ENCODE assay signal across 12 mouse cellular contexts in the genomic region with DNA sequence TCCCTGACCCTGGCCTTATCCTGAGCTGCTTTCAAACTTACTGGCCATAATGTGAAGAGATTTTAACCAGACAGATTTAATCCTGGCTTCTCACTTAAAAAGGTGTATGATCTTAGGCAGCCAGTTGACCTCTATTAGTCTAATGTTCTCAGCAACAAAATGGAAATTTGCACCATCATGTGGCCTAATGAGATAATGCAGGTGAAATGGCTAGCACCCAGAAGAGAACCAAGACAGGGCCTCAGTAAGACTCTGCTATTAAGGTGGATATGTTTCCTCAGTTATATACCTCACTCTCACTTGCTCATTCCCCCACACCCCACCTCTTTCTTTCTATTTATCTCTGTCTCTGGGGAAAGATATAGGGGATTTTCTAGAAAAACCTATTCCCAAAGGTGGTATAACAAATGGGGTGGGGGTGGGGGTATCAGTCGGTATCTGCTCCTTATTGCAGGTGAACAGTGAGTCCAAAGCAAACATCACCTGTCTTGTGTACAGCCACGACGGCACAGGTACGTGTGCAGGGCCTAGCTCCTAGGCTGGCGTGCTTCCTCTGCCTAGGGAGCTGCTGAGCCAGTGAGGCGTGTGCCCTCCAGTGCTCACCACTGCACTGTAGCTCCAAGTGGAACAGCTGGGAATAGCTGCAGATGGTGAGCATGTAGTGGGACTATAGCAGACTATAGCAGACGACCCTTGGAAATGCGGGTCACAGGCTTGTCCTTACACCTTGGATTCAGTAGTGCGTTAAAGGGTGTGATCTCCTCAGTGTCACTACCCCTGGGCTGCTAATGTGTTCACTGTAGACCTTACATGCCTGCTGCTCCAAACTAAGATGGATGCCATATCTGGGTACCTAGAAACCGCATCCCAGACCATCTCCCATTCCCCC. TPM values are rescaled to one million over a fixed set of nuclear protein-coding genes. Genes with fewer than 3 reads are reported as not detected.
DNase-seq lines count a peak whose midpoint lies in the region; ATAC-seq lines count a peak whose summit lies in the region.
"Had no signal": no experiment of that assay in that cellular context is flagged by ENCODE, and none has a peak within 500 bp of the region (broad histone marks: within the 10 kb centered on the region; RNA-seq: fewer than 3 reads in every experiment).

No protein-coding gene starts in this region.

- 0 out of 2 replicates have a peak, but pooled peaks have one; percentile 27 for ATAC-seq in forebrain, embryonic 11.5 days (replicated peaks; ENCODE audit: low FRiP score)
- no peak for ATAC-seq in forebrain, embryonic 16.5 days
- ATAC-seq in lung, embryonic 15.5 days (ENCODE audit: borderline replicate concordance, extremely low read depth, low FRiP score, low TSS enrichment) = peak; percentile 57; the same call in 1 of the 2 replicates
- ATAC-seq in intestine, embryonic 16.5 days = 0 out of 2 replicates have a peak, but pooled peaks have one; percentile 28

- 94% methylated on average over 10 of the region's 10 CpGs for WGBS in forebrain, embryonic 11.5 days
- 94% methylated on average over 10 of the region's 10 CpGs for WGBS in forebrain, embryonic 16.5 days
- WGBS in lung, embryonic 15.5 days = 93% methylated on average over 10 of the region's 10 CpGs
- 85% methylated on average over 10 of the region's 10 CpGs for WGBS in intestine, embryonic 16.5 days

- H3K9ac ChIP-seq in forebrain, embryonic 11.5 days (ENCODE audit: low read length) = no peak overlapping the region
- no peak overlapping the region for H3K9ac ChIP-seq in forebrain, embryonic 16.5 days (replicated peaks; ENCODE audit: low read depth, low read length)
- no peak overlapping the region for H3K9ac ChIP-seq in lung, embryonic 15.5 days
- H3K9ac ChIP-seq in intestine, embryonic 16.5 days (ENCODE audit: low read depth, low read length) = no peak overlapping the region
- H3K9ac ChIP-seq: limb, embryonic 13.5 days had no signal

- H3K27ac ChIP-seq in forebrain, embryonic 11.5 days (ENCODE audit: low read depth, low read length) = no peak overlapping the region
- H3K27ac ChIP-seq in forebrain, embryonic 16.5 days (ENCODE audit: low read length) = no peak overlapping the region
- no peak overlapping the region for H3K27ac ChIP-seq in lung, embryonic 15.5 days
- H3K27ac ChIP-seq in intestine, embryonic 16.5 days (ENCODE audit: low read length) = no peak overlapping the region
- H3K27ac ChIP-seq: limb, embryonic 13.5 days had no signal

- H3K4me2 ChIP-seq in forebrain, embryonic 11.5 days (ENCODE audit: low read depth, low read length, severe bottlenecking) = no peak overlapping the region
- H3K4me2 ChIP-seq in forebrain, embryonic 16.5 days (ENCODE audit: low read length) = no peak overlapping the region
- H3K4me2 ChIP-seq in lung, embryonic 15.5 days = no peak overlapping the region
- H3K4me2 ChIP-seq in intestine, embryonic 16.5 days (ENCODE audit: low read depth, low read length) = no peak overlapping the region
- H3K4me2 ChIP-seq: limb, embryonic 13.5 days had no signal

- H3K9me3 ChIP-seq in forebrain, embryonic 11.5 days (ENCODE audit: control insufficient read depth, low read length) = no peaks in the 10 kb centered on the region
- no peaks in the 10 kb centered on the region for H3K9me3 ChIP-seq in forebrain, embryonic 16.5 days (ENCODE audit: control insufficient read depth, low read length)
- no peaks in the 10 kb centered on the region for H3K9me3 ChIP-seq in lung, embryonic 15.5 days
- H3K9me3 ChIP-seq in intestine, embryonic 16.5 days (ENCODE audit: control insufficient read depth, low read length) = no peaks in the 10 kb centered on the region
- H3K9me3 ChIP-seq: limb, embryonic 13.5 days had no signal

- H3K36me3 ChIP-seq in forebrain, embryonic 11.5 days (ENCODE audit: control insufficient read depth, insufficient read depth, low read length) = peaks cover 8% of the 10 kb centered on the region
- H3K36me3 ChIP-seq in forebrain, embryonic 16.5 days (ENCODE audit: control insufficient read depth, insufficient read depth) = peaks cover 27% of the 10 kb centered on the region
- H3K36me3 ChIP-seq in lung, embryonic 15.5 days = peaks cover 67% of the 10 kb centered on the region
- H3K36me3 ChIP-seq in intestine, embryonic 16.5 days (ENCODE audit: control insufficient read depth, insufficient read depth, low read length) = peaks cover 16% of the 10 kb centered on the region

- no peaks in the 10 kb centered on the region for H3K4me1 ChIP-seq in forebrain, embryonic 11.5 days (replicated peaks; ENCODE audit: control insufficient read depth, insufficient read depth, low read length)
- H3K4me1 ChIP-seq in forebrain, embryonic 16.5 days (replicated peaks; ENCODE audit: control insufficient read depth, insufficient read depth, low read length) = no peaks in the 10 kb centered on the region
- no peaks in the 10 kb centered on the region for H3K4me1 ChIP-seq in lung, embryonic 15.5 days
- no peaks in the 10 kb centered on the region for H3K4me1 ChIP-seq in intestine, embryonic 16.5 days (ENCODE audit: control insufficient read depth, insufficient read depth, low read length)
- H3K4me1 ChIP-seq: limb, embryonic 13.5 days had no signal

- no peak overlapping the region for H3K4me3 ChIP-seq in forebrain, embryonic 11.5 days (ENCODE audit: low read depth, low read length)
- H3K4me3 ChIP-seq in forebrain, embryonic 16.5 days (replicated peaks; ENCODE audit: low read length) = no peak overlapping the region
- H3K4me3 ChIP-seq in lung, embryonic 15.5 days = no peak overlapping the region
- H3K4me3 ChIP-seq in intestine, embryonic 16.5 days (ENCODE audit: low read length) = no peak overlapping the region
- H3K4me3 ChIP-seq: limb, embryonic 13.5 days had no signal

- no peaks in the 10 kb centered on the region for H3K27me3 ChIP-seq in forebrain, embryonic 11.5 days (ENCODE audit: control insufficient read depth, insufficient read depth, low read length)
- no peaks in the 10 kb centered on the region for H3K27me3 ChIP-seq in forebrain, embryonic 16.5 days (replicated peaks; ENCODE audit: control insufficient read depth, insufficient read depth, low read length)
- no peaks in the 10 kb centered on the region for H3K27me3 ChIP-seq in lung, embryonic 15.5 days
- H3K27me3 ChIP-seq in intestine, embryonic 16.5 days (replicated peaks; ENCODE audit: control insufficient read depth, insufficient read depth, low read length) = no peaks in the 10 kb centered on the region
- H3K27me3 ChIP-seq: limb, embryonic 13.5 days had no signal

- no peak for DNase-seq in forebrain, embryonic 11.5 days (ENCODE audit: low spot score)
- no peak for DNase-seq in lung, postnatal 14 days
- DNase-seq in retina, postnatal 1 day = peak; percentile 47
- no peak for DNase-seq in layer of hippocampus, adult 11-12 months (ENCODE audit: low spot score)
- no peak for DNase-seq in right cerebral cortex, postnatal 14 days
- DNase-seq: embryo, embryonic 11 days; gastrocnemius, postnatal 14 days; kidney, adult 8-10 months had no signal

RNA-seq across cellular contexts. Expression of a gene that starts 20.0 kb away (rescaled TPM):
- 371 and 409 TPM in 2 replicates for polyA plus RNA-seq in forebrain, embryonic 11.5 days (2014; fragmentation: Nextera tagmentation; extraction: Ambion mirVana)
- 472 and 511 TPM in 2 replicates for polyA plus RNA-seq in forebrain, embryonic 16.5 days (2015; fragmentation: Nextera tagmentation; extraction: Ambion mirVana)
- polyA plus RNA-seq in lung, embryonic 15.5 days (2015; fragmentation: Nextera tagmentation; extraction: Ambion mirVana) = 142 and 146 TPM in 2 replicates
- polyA plus RNA-seq in intestine, embryonic 16.5 days (2015; fragmentation: Nextera tagmentation; extraction: Ambion mirVana) = 80.2 and 81.3 TPM in 2 replicates

RNA-seq across cellular contexts. Expression of a gene that starts 33.0 kb away (rescaled TPM):
- 1.1 and 2.0 TPM in 2 replicates for polyA plus RNA-seq in forebrain, embryonic 11.5 days (2014; fragmentation: Nextera tagmentation; extraction: Ambion mirVana)
- polyA plus RNA-seq in forebrain, embryonic 16.5 days (2015; fragmentation: Nextera tagmentation; extraction: Ambion mirVana) = 4.7 and 7.2 TPM in 2 replicates
- polyA plus RNA-seq in lung, embryonic 15.5 days (2015; fragmentation: Nextera tagmentation; extraction: Ambion mirVana) = 8.5 and 10.0 TPM in 2 replicates
- polyA plus RNA-seq in intestine, embryonic 16.5 days (2015; fragmentation: Nextera tagmentation; extraction: Ambion mirVana) = 24.1 and 24.6 TPM in 2 replicates

RNA-seq across cellular contexts. Expression of a gene that starts 38.8 kb away (rescaled TPM):
- 116 and 118 TPM in 2 replicates for polyA plus RNA-seq in forebrain, embryonic 11.5 days (2014; fragmentation: Nextera tagmentation; extraction: Ambion mirVana)
- 106 and 107 TPM in 2 replicates for polyA plus RNA-seq in forebrain, embryonic 16.5 days (2015; fragmentation: Nextera tagmentation; extraction: Ambion mirVana)
- 131 and 134 TPM in 2 replicates for polyA plus RNA-seq in lung, embryonic 15.5 days (2015; fragmentation: Nextera tagmentation; extraction: Ambion mirVana)
- polyA plus RNA-seq in intestine, embryonic 16.5 days (2015; fragmentation: Nextera tagmentation; extraction: Ambion mirVana) = 93.2 and 102 TPM in 2 replicates
